Comparison of ENCODE assay signal across 28 mouse cellular contexts in genomic region chr13:67876049-67876698, GRCm38 (mm10). TPM values are rescaled to one million over a fixed set of nuclear protein-coding genes. Genes with fewer than 3 reads are reported as not detected.
A peak's percentile ranks its signal among the peaks of the same experiment; 100 is the strongest.
DNase-seq lines count a peak whose midpoint lies in the region; ATAC-seq and TF ChIP-seq lines count a peak whose summit lies in the region.
"Not testable (repeated sequence)": the region's sequence is repeated elsewhere in the genome, so short reads cannot be mapped to it uniquely, and the experiment has no call there.
"Had no signal": no experiment of that assay in that cellular context is flagged by ENCODE, and none has a peak within 500 bp of the region (broad histone marks: within the 10 kb centered on the region; RNA-seq: fewer than 3 reads in every experiment).

No protein-coding gene starts in this region.

- H3K4me1 ChIP-seq in forebrain, postnatal 0 days (ENCODE audit: insufficient read depth); heart, embryonic 14.5 days (ENCODE audit: control insufficient read depth in 2 of 2, insufficient read depth in 2 of 2, low read length in 2 of 2); hindbrain, embryonic 15.5 days (replicated peaks); kidney, embryonic 16.5 days (ENCODE audit: insufficient read depth, low read length); lung, postnatal 0 days (ENCODE audit: insufficient read depth, low read depth, low read length); neural tube, embryonic 15.5 days: not testable (repeated sequence)

- not testable (repeated sequence) for TF ChIP-seq EP300 in lung, postnatal 0 days (IDR thresholded peaks at IDR 0.05)

- ATAC-seq in forebrain, postnatal 0 days: peak; percentile 68
- not testable (repeated sequence) for ATAC-seq in heart, embryonic 14.5 days (ENCODE audit: insufficient number of reproducible peaks, insufficient read depth, low FRiP score, low read depth); kidney, embryonic 16.5 days (ENCODE audit: low FRiP score, low TSS enrichment)
- ATAC-seq in hindbrain, embryonic 15.5 days (ENCODE audit: low FRiP score, low read depth): peak; percentile 65; the same call in 1 of the 2 replicates
- peak; percentile 44; the same call in 1 of the 2 replicates for ATAC-seq in lung, postnatal 0 days
- peak; percentile 57; the same call in 1 of the 2 replicates for ATAC-seq in neural tube, embryonic 15.5 days (ENCODE audit: low FRiP score)

- not testable (repeated sequence) for H3K27me3 ChIP-seq in forebrain, postnatal 0 days (ENCODE audit: insufficient read depth, low read length); heart, embryonic 14.5 days (ENCODE audit: control insufficient read depth, insufficient read depth, low read length); hindbrain, embryonic 15.5 days; kidney, embryonic 16.5 days (ENCODE audit: insufficient read depth, low read length); lung, postnatal 0 days (replicated peaks; ENCODE audit: insufficient read depth, low read length); neural tube, embryonic 15.5 days (replicated peaks)

- not testable (repeated sequence) for H3K4me3 ChIP-seq in forebrain, postnatal 0 days (ENCODE audit: low read depth, low read length); heart, embryonic 14.5 days (ENCODE audit: control insufficient read depth in 1 of 2, insufficient read depth in 1 of 2, low read depth in 1 of 2, low read length in 2 of 2); hindbrain, embryonic 15.5 days; lung, postnatal 0 days (ENCODE audit: low read depth, low read length); neural tube, embryonic 15.5 days (replicated peaks)
- H3K4me3 ChIP-seq in kidney, embryonic 16.5 days (ENCODE audit: low read length): peak overlapping the region; percentile 8; the same call in 1 of the 2 replicates

- not testable (repeated sequence) for TF ChIP-seq CTCF in forebrain, postnatal 0 days (IDR thresholded peaks at IDR 0.05; ENCODE audit: low read depth); lung, postnatal 0 days (IDR thresholded peaks at IDR 0.05)

- peak overlapping the region; percentile 25; the same call in 1 of the 2 replicates for H3K4me2 ChIP-seq in forebrain, postnatal 0 days (ENCODE audit: low read depth)
- peak overlapping the region; percentile 33 for H3K4me2 ChIP-seq in heart, embryonic 14.5 days (ENCODE audit: low read length)
- peak overlapping the region; percentile 42; the same call in 1 of the 2 replicates for H3K4me2 ChIP-seq in hindbrain, embryonic 15.5 days
- peak overlapping the region; percentile 35; the same call in 1 of the 2 replicates for H3K4me2 ChIP-seq in kidney, embryonic 16.5 days (replicated peaks; ENCODE audit: low read depth, low read length)
- H3K4me2 ChIP-seq in lung, postnatal 0 days (replicated peaks; ENCODE audit: low read depth, low read length): not testable (repeated sequence)
- peak overlapping the region; percentile 34 for H3K4me2 ChIP-seq in neural tube, embryonic 15.5 days

- peak; percentile 14 for DNase-seq in Muller cell, postnatal 12 days (ENCODE audit: inconsistent ontology term)
- peak; percentile 12 for DNase-seq in forebrain, postnatal 0 days
- DNase-seq in lung, postnatal 0 days (ENCODE audit: low spot score): not testable (repeated sequence)

- H3K9me3 ChIP-seq in forebrain, postnatal 0 days (ENCODE audit: low read length); heart, embryonic 14.5 days (ENCODE audit: control insufficient read depth, low read length); hindbrain, embryonic 15.5 days; kidney, embryonic 16.5 days (ENCODE audit: low read length); lung, postnatal 0 days (ENCODE audit: low read length); neural tube, embryonic 15.5 days (replicated peaks): not testable (repeated sequence)

- H3K36me3 ChIP-seq in forebrain, postnatal 0 days (ENCODE audit: insufficient read depth); heart, embryonic 14.5 days (ENCODE audit: control insufficient read depth, insufficient read depth, low read length); hindbrain, embryonic 15.5 days; kidney, embryonic 16.5 days (ENCODE audit: insufficient read depth, low read length); lung, postnatal 0 days (ENCODE audit: insufficient read depth, low read length); neural tube, embryonic 15.5 days: not testable (repeated sequence)

- H3K27ac ChIP-seq in forebrain, postnatal 0 days (ENCODE audit: low read depth, low read length); hindbrain, embryonic 15.5 days (replicated peaks); kidney, embryonic 16.5 days (ENCODE audit: low read length); lung, postnatal 0 days (ENCODE audit: low read length); neural tube, embryonic 15.5 days (replicated peaks): not testable (repeated sequence)
- 0 out of 4 replicates have a peak overlapping the region, but pooled peaks of 1 of the 2 experiments have one; percentile 24 for H3K27ac ChIP-seq in heart, embryonic 14.5 days (replicated peaks in 1 of 2; ENCODE audit: control insufficient read depth in 1 of 2, insufficient read depth in 1 of 2, low read depth in 2 of 2, low read length in 2 of 2)

- WGBS in forebrain, postnatal 0 days: 31% methylated on average over 6 of the region's 12 CpGs
- 38% methylated on average over 6 of the region's 12 CpGs for WGBS in heart, embryonic 14.5 days
- WGBS in hindbrain, embryonic 15.5 days: 39% methylated on average over 7 of the region's 12 CpGs
- WGBS in kidney, embryonic 16.5 days: 36% methylated on average over 6 of the region's 12 CpGs
- 27% methylated on average over 7 of the region's 12 CpGs for WGBS in lung, postnatal 0 days
- WGBS in neural tube, embryonic 15.5 days: 39% methylated on average over 7 of the region's 12 CpGs

- H3K9ac ChIP-seq in forebrain, postnatal 0 days; heart, embryonic 14.5 days (ENCODE audit: low read length); hindbrain, embryonic 15.5 days; lung, postnatal 0 days (replicated peaks; ENCODE audit: low read depth); neural tube, embryonic 15.5 days (replicated peaks): not testable (repeated sequence)
- H3K9ac ChIP-seq in kidney, embryonic 16.5 days (replicated peaks; ENCODE audit: low read length): 0 out of 2 replicates have a peak overlapping the region, but pooled peaks have one; percentile 41

RNA-seq across cellular contexts. Expression of gene BC048507, which starts 13.0 kb away (rescaled TPM):
- total RNA-seq in forebrain, postnatal 0 days (2014; rRNA removed): not detected in 2 replicates
- not detected in 2 replicates for polyA plus RNA-seq in forebrain, postnatal 0 days (2015; fragmentation: Nextera tagmentation; extraction: Ambion mirVana)
- not detected in 2 replicates for polyA plus RNA-seq in heart, embryonic 14.5 days (2014; fragmentation: Nextera tagmentation; extraction: Ambion mirVana)
- polyA plus RNA-seq in hindbrain, embryonic 15.5 days (2015; fragmentation: Nextera tagmentation; extraction: Ambion mirVana): not detected in 2 replicates
- not detected in 2 replicates for polyA plus RNA-seq in kidney, embryonic 16.5 days (2015; fragmentation: Nextera tagmentation; extraction: Ambion mirVana)
- not detected in 2 replicates for polyA plus RNA-seq in lung, postnatal 0 days (2015; fragmentation: Nextera tagmentation; extraction: Ambion mirVana)
- polyA plus RNA-seq in neural tube, embryonic 15.5 days (2015; fragmentation: Nextera tagmentation; extraction: Ambion mirVana): not detected in 2 replicates
- total RNA-seq: adrenal gland, adult 2 months; adrenal gland, postnatal 4 days; common myeloid progenitor, adult 5-6 weeks; G1E; gastrocnemius, adult 8-10 months; hematopoietic stem cell, adult 5-6 weeks; layer of hippocampus, adult 8-10 months; layer of hippocampus, postnatal 36 days; left cerebral cortex, postnatal 10 days; neutrophil, adult 5-6 weeks had no signal
- polyA plus RNA-seq: adrenal gland, adult 2 months; CD4-positive, CD25-positive, alpha-beta regulatory T cell, adult 4 months; embryonic facial prominence, embryonic 10.5 days; G1E; gonadal fat pad, adult 2 months; inflammation-experienced regulatory T-cells, adult 6 months; kidney, adult 2 months; limb, embryonic 11.5 days; liver, embryonic 12.5 days; midbrain, embryonic 13.5 days; myocyte; small intestine, adult 2 months; thymus, postnatal 0 days had no signal

RNA-seq across cellular contexts. Expression of gene Gm10037, which starts 45.3 kb away (rescaled TPM):
- total RNA-seq in forebrain, postnatal 0 days (2014; rRNA removed): 3.4 and 4.3 TPM in 2 replicates
- 4.4 and 5.8 TPM in 2 replicates for polyA plus RNA-seq in forebrain, postnatal 0 days (2015; fragmentation: Nextera tagmentation; extraction: Ambion mirVana)
- polyA plus RNA-seq in heart, embryonic 14.5 days (2014; fragmentation: Nextera tagmentation; extraction: Ambion mirVana): 0.55 and 2.1 TPM in 2 replicates
- polyA plus RNA-seq in hindbrain, embryonic 15.5 days (2015; fragmentation: Nextera tagmentation; extraction: Ambion mirVana): 5.8 and 6.3 TPM in 2 replicates
- polyA plus RNA-seq in kidney, embryonic 16.5 days (2015; fragmentation: Nextera tagmentation; extraction: Ambion mirVana): 2.1 and 3.6 TPM in 2 replicates
- 2.7 and 3.7 TPM in 2 replicates for polyA plus RNA-seq in lung, postnatal 0 days (2015; fragmentation: Nextera tagmentation; extraction: Ambion mirVana)
- polyA plus RNA-seq in neural tube, embryonic 15.5 days (2015; fragmentation: Nextera tagmentation; extraction: Ambion mirVana): 5.8 and 7.2 TPM in 2 replicates
- total RNA-seq: common myeloid progenitor, adult 5-6 weeks; G1E; hematopoietic stem cell, adult 5-6 weeks had no signal
- polyA plus RNA-seq: adrenal gland, adult 2 months; G1E; inflammation-experienced regulatory T-cells, adult 6 months; myocyte; small intestine, adult 2 months had no signal
